Mouse (Mus musculus): ENCODE results near the gene Gm14296.
"Not testable (repeated sequence)": the region's sequence is repeated elsewhere in the genome, so short reads cannot be mapped to it uniquely, and the experiment has no call there.

The Gm14296 gene

DNA sequence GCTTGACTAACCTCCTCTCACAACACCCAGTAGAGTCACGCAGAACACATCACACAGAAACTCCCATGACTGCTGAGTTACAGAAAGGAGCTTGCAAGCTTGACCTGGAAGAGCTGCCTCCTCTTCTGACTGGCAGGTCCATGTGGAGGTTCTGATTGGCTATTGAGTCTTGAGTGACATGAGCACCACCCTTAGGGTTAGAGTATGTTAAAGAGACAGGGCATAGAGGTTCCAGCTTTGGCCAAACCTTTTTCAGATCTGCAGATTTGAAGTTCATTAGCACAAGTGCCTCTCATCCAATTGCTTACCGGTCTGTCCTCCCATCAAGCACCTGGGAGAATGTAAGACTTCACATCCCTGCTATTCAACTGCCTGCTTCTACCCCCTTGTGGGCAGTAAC lies at the start of gene Gm14296:
Gm14296 (minus strand) TSS at position 101 of the 400 bp plus-strand sequence.
- not testable (repeated sequence) for DNase-seq

DNA sequence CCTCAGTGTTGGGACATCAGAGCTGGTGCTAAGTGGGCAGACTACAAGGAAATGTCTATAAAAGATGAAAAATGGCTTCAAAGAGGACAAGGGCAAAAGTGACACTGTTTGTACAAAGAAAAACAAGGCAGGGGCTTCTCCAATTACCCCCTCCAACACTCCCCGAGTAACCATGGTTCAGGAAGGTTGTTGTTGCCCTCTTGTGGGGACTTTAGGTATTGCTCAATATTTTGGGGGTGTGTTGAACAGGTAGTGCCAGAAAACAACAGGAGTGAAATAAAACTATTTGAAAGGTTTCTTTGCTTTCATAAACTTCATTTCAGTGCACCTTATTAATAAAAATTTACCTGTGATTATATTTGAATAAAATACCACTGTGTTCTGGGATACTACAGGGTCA lies 22.1 kb downstream of the Gm14296 start:
- DNase-seq, result not testable (repeated sequence)

All from cerebellum, adult 18-20 months (tissue).